Mouse (Mus musculus) kidney, adult 9 months (tissue): ENCODE data around the gene Fry.
A peak's percentile ranks its signal among the peaks of the same experiment; 100 is the strongest.

Experiments
- DNase-seq: peaks from one replicate; pipeline ENCODE4 v3.0.0; 2022

The Fry gene

DNA sequence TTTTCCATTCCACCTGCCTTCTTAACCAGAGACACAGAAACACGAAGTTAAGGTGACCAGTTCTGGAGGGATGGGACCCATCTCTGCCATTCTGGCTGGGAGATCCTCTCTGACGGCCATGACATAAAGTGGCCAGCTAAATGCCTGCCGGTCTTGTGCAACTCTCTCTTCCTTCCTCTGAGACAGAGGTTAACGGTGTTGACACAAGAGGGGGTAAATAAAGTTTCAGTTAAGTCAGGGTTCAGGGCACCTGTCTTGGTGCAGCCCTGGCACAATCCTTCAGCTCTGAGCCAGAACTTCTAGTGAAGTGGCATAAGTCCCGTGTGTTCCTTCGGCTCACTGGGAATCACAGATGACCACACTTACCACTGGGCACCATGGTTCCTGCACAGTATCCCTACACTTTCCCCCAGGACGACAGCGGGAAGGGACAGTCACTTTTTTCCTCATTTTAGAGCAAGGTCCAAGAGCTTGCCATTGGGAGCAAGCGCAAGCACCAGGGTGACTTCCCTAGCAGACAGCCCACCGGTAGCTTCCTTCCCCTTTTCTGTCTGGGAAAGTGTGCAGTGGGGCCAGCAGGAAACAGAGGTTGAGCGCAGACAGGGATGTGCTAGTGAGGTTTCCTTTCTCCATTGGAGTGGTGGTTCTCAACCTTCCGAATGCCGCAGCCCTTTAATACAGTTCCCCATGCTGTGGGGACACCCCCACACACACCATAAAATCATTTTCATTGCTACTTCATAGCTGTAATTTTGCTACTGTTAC lies 58.0 kb downstream of the Fry start:
- no peak for DNase-seq

DNA sequence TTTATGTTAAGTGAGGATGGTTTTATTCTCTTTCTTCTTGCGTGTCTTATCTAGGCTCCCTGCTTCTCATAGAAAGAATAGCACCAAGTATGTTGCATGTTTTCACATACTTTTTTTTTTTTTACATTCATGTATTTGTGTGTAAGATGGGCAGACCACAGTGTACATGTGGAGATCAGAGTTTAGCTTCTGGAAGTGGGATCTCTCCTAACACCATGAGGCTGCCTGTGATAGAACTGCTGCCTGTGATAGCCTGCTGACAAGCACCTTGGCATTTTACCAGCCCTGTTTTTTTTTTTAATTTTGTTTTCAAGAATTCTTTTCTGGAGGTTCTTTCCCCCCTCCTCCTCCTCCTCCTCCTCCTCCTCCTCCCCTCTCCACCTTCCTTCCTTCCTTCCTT lies 59.3 kb downstream of the Fry start:
- DNase-seq: no peak

DNA sequence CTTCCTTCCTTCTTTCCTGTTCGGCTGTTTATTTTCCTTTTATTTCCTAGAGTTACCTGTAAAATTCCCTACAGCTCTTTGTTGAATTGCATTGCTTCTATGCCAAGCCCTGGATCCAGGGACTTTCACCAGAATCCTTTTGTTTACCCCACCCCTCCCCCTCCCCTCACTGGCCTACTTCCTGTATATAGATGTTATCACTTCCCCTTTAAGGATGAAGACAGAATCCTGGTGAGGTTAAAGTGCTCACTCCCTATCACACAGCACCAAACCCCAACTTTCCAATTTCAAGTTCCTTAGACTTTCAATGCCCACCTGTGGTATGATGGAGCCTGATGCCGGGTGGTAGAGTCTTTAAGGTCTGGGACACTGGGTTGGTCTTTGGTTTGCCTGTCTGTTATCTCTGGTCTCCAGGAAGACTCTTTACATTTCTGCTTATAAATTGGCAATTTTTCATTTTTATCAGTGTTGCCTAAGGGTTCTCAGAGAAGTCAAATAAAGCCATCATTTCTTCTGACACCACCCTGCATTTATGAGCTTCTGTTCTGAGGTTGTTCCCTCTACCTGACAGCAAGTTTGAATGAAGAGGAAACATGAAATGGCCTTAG lies 59.9 kb downstream of the Fry start:
- DNase-seq: no peak

DNA sequence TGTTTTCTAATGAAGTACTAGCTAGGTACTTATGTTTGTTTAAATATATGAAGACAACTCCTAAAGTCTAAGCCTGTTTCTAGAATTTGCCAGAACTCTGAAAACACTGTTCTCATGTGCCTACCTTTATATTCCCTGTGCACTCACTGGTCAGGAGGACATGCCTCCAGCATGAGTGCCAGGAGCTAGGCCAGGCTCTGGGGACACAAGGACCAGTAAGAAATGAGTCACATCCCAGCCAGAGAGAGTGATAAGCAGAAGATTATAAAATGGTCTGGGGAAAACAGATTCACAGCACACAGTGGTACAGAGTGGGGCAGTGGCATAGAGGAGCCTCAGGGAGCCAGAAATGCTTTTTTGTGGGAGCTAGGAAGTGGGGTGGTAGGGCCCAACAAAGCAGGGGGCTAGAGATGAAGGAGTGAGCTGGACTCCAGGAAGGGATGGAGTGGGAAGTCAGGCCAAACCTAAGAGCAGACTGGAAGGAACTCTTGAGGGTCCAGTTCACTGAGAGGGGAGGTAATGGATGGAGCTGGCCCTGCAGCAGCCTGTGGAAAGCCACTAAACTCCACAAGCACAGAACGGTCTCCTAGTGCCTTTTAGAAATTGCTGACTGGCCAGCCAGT lies 62.7 kb downstream of the Fry start:
- no peak for DNase-seq

DNA sequence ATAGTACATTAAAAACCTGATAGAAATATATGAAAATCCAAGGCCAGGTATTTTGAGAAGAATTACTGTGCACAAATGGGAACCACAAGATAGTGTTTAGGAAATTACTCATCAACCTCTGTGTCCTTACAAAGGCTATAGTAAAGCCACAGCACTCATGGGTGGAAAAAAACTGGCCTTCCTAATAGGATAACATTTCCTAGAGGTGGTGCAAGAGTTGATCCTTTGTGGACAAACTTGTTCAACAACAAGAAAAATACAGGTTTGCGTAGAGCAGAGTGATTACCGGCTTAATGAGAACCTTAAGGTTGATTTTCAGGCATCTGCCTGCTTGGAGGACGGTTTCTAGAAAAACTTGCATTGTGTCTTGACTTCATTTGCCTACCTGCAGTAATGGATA lies 66.5 kb downstream of the Fry start:
- no peak for DNase-seq

DNA sequence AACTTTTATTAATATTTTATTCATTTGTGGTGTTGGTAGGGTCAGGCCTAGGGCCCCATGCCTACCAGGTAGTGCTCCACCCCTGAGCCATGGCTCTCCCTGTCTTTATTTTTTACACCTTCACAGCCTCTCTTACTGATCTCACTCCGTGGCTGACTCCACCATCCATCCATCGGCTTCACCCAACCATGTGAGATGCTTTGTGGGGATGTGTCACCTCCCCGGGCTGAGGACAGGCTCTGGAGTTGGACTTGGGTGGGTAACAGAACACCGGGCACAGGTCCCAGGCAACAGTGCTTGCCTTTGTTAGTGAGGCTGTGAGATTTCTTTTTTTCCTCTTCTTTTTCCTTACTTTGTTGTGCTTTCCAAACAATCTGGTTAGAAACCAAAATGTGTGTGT lies 67.7 kb downstream of the Fry start:
- no peak for DNase-seq

DNA sequence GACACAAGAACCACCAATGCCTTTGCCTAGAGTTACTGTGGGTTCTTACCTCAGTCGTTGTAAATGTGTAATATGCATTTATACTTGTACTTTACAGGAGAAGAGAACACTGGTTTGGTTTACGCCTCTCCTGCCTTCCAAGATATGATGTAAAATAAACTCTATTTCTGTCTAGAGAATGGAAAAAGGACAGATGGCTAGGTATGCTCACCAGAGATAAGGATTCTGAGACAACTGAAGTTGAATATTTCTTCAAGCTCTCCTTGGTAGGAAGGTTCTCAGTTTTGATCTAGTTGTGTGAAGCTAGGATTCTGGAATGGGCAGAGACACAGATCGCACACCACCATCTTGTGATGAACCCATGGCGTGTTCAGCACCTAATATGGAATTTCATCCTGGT lies 68.2 kb downstream of the Fry start:
- no peak for DNase-seq

DNA sequence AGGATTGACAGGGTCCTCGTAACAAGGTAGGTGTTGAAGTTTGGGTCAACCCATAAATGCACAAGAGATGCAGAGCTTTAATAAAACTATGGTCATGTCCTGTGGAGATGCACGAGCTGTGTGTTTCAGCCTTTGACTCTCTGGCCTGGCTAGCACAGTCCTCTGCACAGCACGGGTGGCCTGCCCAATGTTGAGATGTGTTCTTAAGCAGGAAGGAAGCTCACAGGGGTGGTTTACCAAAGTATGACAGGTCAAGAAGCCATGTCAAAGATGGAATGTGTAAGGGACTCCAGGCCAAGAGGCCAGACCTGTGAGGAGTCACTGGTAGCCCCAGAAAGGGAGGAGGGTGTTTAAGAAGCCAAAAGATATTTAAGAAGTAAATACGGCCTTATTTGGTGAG lies 69.6 kb downstream of the Fry start:
- no peak for DNase-seq

DNA sequence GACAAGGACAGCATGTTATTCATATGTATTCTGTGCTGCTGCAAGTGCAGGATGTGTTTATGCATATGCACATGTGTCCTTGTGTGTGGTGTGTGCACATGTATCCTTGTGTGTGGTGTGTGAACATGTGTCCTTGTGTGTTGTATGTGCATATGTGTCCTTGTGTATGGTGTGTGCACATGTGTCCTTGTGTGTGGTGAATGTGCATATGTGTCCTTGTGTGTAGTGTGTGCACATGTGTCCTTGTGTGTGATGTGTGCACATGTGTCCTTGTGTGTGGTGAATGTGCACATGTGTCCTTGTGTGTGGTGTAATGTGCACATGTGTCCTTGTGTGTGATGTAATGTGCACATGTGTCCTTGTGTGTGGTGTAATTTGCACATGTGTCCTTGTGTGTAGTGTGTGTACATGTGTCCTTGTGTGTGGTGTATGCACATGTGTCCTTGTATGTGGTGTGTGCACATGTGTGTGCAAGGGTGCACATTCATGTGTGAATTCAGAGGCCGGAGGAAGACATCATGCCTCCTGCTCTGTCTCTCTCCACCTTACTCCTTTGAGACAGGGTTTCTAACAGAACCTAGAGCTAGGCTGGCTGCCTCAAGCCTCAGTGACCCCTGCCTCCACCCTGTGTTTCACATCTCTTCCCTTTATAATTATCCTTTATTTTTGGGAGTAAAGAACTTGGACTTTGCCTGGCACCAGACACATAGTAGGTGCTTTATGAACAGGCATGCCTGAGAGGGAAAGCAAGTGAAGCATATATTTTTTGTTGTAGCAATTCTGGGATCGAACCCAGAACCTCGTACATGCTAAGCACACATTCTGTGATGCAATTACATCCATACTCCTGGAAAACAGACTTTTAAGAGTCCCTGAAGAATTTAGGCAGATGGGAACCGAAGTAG lies 72.3 kb downstream of the Fry start:
- no peak for DNase-seq

DNA sequence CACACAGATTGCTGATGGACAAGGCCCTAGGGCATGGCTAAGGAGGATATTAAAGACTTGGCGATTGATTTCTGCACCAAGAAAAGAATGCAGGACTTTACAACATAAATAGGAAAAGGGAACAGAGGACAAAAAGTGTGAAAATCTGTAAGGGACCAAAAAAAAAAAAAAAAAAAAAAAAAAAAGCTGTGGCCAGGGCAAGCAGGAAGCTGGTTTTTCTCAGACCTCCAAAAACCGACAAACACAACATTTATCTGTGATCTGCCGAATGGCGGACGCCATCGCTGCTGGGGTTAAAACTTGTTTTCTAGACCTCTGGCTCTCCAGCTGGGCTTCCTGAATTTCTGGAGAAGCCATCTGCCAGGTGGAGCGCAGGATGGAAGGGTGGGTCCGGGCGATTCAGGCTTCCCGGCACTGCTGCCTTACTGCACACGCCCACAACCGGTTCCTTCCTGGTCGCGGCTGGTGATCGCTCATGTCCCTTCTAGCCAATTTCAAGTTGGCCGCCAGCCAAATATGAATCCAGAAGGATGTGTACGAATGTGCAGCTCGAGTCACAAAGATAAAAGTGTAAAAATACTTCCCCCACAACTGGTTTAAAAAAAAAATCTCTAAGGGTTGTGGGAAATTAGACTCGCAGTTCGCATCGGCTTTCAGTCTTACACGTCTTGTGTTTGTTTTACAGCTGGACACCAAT lies 77.2 kb downstream of the Fry start:
- peak; percentile 70 for DNase-seq

DNA sequence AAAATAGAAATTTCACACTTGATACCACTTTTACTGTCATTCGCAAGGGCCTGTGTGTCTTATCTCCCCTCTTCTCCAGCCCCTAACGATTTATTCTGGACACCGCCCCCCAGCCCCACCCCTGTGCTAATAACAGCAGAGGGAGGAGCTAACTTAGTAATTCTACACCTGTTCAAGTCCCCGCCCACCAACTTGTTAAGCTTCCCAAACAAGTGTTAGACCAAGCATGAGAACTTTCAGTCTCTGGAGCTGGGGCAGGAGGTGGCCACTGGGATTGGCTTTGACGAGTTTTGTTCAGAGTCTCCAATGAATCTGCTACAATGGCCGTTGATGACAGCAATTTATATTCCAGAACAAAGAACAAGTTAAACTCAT lies 77.8 kb downstream of the Fry start:
- peak; percentile 73 for DNase-seq

DNA sequence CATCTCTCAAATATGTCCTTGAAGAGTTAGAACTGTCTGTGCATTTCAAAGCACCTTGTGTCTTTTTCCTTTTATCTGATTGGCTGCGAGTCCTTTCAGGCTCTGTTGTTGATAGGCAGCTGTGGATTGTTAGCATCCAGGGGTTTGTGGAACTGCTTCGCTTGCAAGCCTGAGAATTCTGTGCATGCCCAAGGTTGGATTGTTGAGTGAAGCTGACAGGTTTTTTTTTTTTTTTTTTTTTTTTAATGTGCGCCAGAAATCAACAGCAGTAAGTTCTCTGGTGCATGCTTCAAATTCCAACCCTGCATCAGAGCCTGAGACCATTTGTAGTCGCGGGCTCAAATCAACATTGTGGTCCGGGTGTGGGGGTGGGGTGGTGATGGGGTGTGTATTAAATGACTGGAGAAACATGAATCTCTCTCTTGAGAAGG lies 78.5 kb downstream of the Fry start:
- DNase-seq: peak; percentile 17

DNA sequence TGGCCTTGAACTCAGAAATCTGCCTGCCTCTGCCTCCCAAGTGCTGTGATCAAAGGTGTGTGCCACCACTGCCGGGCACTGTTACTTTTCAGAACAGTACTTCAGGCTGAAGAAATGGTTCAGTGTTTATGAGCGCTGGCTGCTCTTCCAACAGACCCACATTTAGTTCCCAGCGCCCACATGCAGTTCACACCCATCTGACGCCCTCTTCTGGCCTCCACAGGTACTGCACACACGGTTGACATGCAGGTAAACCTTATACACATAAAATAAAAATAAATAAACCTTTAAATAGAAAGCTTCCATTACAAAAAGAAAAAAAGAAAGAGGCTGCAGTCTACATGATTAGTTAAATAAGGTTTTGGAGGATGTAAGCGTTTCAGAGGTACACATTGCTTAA lies 88.3 kb downstream of the Fry start:
- no peak for DNase-seq

DNA sequence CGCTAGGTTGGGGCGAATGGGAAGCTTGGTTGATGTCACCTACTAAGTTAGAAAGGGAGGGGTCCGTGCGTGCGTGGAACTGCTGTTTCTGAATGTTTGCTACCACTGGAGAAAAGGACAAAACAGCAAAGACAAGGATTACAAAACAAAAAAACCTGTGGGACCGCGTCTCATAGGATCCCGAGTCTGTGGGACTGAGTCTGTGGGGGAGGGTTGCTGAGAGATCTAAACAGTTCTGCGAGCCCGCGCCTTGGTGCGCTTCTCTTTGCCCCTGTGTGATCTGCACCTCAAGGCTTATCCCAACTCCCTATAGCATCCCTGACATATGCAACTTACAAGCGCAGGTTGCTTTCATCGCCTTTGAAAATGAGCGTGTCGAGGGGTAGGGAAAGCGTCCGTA lies 89.2 kb downstream of the Fry start:
- no peak for DNase-seq

DNA sequence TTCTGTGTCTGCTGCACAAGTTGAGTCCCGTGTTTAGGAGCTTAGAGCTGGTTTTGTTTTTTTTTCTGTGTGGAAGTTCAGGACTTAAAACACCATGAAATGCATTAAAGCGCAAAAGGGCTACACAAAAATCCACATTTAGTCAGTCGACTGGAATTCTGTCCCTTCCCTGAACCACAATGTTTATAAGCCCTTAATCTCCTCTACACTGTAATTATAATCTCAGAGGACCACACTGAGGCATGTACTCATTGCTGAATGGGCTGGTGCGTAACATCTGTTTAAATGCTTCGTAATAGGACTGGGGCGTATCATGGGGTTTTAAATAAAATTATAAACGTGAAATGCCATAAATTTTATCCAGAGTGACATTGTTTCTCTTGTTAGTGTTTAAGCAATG lies 89.6 kb downstream of the Fry start:
- no peak for DNase-seq

DNA sequence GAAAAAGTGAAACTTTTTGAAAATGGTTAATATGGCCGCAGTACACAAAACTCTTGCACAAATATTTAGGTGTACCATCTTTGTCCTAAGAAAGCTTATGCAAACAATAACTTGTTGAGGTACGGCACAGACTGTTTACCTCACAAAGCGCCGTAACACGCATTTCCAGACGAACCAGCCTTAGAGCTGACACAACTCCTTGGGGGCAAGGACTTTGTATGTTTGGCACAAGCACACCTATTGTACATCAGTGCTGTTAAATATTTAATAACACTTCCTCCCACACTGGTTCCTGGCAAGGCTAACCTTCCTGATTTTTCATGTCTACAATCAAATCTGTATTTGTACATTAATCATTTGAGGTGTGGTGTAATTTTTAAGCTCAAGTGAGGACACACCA lies 95.6 kb downstream of the Fry start:
- no peak for DNase-seq

DNA sequence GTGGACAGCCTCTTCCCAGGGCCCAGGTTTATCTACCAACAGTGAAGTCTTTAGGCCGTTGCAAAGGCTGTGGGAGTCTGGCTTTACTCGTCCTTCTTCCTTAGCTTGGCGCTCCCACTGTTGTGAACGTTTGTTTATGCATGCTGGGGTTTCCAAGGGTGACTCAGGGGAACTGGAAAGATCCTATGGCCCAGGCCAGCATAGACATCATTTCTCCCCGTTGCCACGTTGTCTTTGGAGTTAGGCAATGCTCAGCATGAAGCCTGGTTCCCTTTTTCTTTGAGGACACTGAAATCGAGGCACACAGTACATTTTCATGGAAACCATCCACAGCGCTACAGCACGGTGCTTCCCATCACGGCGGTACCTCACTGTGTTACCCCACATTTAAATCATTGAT lies 97.6 kb downstream of the Fry start:
- no peak for DNase-seq

DNA sequence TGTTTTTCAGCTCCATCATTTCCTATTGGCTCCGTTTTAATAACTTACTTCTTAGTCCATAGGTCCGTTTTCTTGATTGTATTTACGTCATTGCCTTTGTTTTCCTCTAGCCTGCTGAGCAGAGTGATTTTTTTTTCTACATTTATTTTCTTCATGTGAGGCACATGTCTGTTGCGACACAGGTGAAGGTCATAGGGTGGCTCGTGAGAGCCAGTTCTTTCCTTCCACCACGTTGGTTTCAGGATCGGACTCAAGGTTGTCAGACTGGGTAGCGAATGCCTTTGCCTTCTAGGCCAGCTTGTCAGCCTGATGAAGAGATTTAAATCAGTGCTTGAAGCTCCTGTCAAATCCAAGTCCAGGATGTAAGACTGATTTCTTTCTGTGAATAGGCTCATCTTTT lies 101.0 kb downstream of the Fry start:
- no peak for DNase-seq

DNA sequence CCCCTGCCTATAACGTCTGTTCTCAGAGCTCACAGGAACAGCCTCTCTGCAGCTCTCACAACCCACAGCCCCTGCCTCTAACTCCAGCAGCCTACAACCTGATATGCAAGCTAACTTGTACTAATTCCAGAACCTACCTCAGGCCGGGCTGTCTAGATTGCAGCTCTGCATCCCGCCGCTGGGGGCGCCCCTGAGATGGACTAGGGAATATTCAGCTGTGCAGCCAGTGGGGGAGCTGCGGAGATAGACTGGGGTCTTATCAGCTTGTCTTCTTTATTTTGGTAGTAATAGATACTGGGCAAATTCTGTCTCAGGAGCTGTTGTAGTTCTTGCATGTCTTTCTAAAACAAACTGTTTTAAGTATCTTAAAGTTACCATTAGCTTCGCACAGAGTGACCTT lies 101.9 kb downstream of the Fry start:
- DNase-seq: peak; percentile 17

DNA sequence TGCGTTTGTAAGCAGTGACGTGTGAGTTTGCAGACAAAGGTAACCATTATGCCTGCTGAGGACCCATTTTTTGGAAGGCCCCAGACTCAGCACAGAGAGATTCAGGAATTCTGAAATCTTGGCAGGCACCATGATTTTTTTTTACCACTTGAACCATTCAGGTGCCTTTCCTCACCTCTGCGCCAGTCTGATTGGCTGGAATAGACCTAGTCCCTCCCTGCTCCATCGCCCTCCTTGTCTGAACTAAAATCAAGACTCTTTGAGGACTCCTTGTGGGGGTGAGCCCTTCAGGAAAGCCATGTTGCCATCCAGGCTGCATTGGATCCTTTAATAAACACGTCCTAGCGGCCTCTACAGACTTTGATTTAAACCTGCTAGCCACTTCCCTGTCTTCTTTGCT lies 103.4 kb downstream of the Fry start:
- DNase-seq: no peak

DNA sequence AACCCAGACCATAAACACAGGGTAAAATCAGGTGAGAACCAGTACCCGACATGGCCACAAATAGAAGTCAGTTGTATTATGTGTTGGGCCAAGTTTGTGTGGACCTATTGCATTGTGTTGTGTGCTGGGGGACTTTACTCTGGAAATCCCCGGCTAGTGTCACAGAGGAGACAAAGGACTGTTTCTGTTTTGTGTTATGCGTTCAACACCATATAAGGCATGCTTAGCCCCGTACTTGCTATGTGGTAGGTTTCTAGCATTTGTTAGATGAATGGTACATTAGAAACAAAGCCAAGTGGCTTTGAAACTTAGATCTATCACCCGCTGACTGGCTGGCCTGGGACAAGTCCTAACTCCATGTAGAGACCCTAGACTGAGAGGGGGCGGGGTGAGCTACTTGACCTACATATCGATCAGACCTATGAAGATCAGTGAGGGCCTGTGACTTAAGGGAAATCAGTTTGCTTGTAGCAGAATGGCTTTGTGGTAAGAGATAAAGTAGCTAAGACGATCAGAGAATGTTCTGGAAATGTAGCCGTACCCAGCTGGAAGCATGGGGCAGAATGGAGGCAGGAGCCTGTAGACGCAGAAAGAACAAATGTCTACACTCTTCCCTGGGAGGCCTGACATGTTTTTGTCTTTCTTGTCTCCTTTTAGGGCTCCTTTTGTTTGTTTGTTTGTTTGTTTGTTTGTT lies 105.2 kb downstream of the Fry start:
- no peak for DNase-seq

DNA sequence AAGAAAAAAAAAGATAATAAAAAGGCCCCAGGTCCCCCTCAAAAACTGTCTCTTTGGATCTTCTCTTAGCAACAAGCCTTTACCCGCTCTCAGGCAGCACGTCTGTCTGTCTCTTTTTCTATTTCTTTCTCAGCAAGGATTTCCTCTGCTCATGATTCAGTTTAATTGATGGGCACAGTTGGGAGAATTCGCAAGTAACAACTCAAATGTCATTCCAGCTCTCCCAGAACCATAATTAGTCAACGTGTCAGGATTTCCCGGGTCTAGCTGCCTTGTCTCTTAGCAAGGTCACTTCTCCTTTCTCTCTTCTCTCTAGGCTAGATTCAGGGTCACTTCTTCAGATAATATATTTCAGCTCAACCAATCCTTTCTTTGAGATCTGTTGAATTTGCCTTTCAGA lies 110.6 kb downstream of the Fry start:
- DNase-seq: no peak
